Mouse (Mus musculus): ENCODE results near the gene Gm5901. TPM values are rescaled to one million over a fixed set of nuclear protein-coding genes. Genes with fewer than 3 reads are reported as not detected.

Gene Gm5901
- polyA plus RNA-seq, 1 experiment from 2014 or later = not detected

DNA sequence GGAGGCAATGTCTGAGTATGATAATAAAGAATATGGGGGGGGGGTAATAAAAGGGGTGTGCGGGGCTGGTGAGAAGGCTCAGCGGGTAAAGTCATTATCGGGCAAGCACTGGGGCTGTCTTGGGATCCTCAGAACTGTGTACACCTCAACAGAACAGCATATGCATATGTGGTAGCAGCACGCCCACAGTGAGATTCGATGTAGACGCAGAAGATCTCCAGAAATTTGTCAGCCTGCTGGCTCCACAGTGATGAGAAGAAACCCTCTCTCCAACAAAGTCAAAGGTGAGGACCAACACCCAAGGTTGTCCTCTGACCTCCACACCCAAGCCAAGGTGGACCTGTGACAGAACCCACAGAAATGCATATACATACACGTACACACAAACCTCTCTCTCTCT lies 41.7 kb downstream of the Gm5901 start:
- H3K4me2 ChIP-seq = no peak overlapping the region
- no peak for DNase-seq (ENCODE audit: low spot score, missing footprints)
- no peak for ATAC-seq (ENCODE audit: low FRiP score)
- H3K4me3 ChIP-seq (ENCODE audit: low read depth, low read length) = no peak overlapping the region
- WGBS = 92% methylated on average over 7 of the region's 7 CpGs
- H3K27ac ChIP-seq (ENCODE audit: low read depth, low read length) = no peak overlapping the region
- H3K4me1 ChIP-seq (ENCODE audit: control insufficient read depth, insufficient read depth, low read length) = no peaks in the 10 kb centered on the region
- H3K27me3 ChIP-seq (ENCODE audit: control insufficient read depth, insufficient read depth, low read length) = no peaks in the 10 kb centered on the region
- H3K36me3 ChIP-seq (ENCODE audit: control insufficient read depth, insufficient read depth, low read length) = no peaks in the 10 kb centered on the region
- no peaks in the 10 kb centered on the region for H3K9me3 ChIP-seq (ENCODE audit: control insufficient read depth, low read length)
- H3K9ac ChIP-seq (ENCODE audit: low read length) = no peak overlapping the region

DNA sequence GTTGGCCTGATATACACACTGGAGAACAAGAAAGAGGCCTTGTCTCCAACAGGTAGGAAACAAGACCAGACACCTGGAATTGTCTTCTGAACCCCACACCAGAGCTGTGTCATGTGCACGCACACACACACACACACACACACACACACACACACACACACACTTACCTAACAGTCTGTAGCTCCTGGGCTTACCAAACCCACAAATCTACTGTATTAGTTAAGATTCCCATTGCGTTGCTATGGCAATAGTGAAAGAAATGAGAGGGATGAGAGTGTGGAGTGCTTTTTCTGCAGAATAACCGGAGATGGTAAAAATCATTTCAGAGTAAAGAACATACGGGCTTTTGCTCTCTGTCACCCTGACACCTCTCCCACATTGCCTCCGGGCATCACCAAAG lies 43.3 kb downstream of the Gm5901 start:
- no peak overlapping the region for H3K27ac ChIP-seq (ENCODE audit: low read depth, low read length)
- DNase-seq (ENCODE audit: low spot score, missing footprints) (no peak), ATAC-seq (ENCODE audit: low FRiP score) (no peak)
- no peak overlapping the region for H3K4me2 ChIP-seq
- H3K27me3 ChIP-seq (ENCODE audit: control insufficient read depth, insufficient read depth, low read length) = no peaks in the 10 kb centered on the region
- H3K4me1 ChIP-seq (ENCODE audit: control insufficient read depth, insufficient read depth, low read length) = no peaks in the 10 kb centered on the region
- no peaks in the 10 kb centered on the region for H3K9me3 ChIP-seq (ENCODE audit: control insufficient read depth, low read length)
- 82% methylated on average over 5 of the region's 5 CpGs for WGBS
- no peak overlapping the region for H3K9ac ChIP-seq (ENCODE audit: low read length)
- no peak overlapping the region for H3K4me3 ChIP-seq (ENCODE audit: low read depth, low read length)
- no peaks in the 10 kb centered on the region for H3K36me3 ChIP-seq (ENCODE audit: control insufficient read depth, insufficient read depth, low read length)

DNA sequence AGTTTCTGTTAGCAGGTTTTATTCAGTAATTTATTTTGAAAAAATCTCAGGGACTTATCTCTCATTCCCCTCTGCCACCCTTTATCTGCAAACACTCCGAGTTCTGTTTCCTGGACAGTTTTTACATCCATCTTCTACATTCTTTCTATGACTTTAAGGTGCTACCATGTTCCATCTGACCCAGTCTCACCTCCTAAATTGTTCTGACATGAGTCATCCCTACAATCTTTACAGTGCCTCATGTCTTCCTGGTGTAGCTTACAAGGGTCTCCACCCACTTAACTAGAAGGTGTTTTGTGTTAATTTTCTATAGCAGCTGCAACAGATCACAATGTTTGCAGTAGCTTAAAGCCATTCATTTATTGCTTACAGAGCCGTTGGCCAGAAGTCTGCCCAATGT lies 46.1 kb downstream of the Gm5901 start:
- Histone ChIP-seq H3K9ac (ENCODE audit: low read length) (no peak overlapping the region), H3K27ac (ENCODE audit: low read depth, low read length) (no peak overlapping the region), H3K9me3 (ENCODE audit: control insufficient read depth, low read length) (no peaks in the 10 kb centered on the region), H3K4me3 (ENCODE audit: low read depth, low read length) (no peak overlapping the region), H3K27me3 (ENCODE audit: control insufficient read depth, insufficient read depth, low read length) (peaks cover 4% of the 10 kb centered on the region), H3K4me1 (ENCODE audit: control insufficient read depth, insufficient read depth, low read length) (no peaks in the 10 kb centered on the region), H3K36me3 (ENCODE audit: control insufficient read depth, insufficient read depth, low read length) (no peaks in the 10 kb centered on the region), H3K4me2 (no peak overlapping the region)
- ATAC-seq (ENCODE audit: low FRiP score) (no peak), DNase-seq (ENCODE audit: low spot score, missing footprints) (no peak)
- 72% methylated on average over 2 of the region's 2 CpGs for WGBS

- no peak overlapping the region for H3K9ac ChIP-seq (ENCODE audit: low read length)
- H3K4me3 ChIP-seq (ENCODE audit: low read depth, low read length) = no peak overlapping the region
- peaks cover 15% of the 10 kb centered on the region for H3K27me3 ChIP-seq (ENCODE audit: control insufficient read depth, insufficient read depth, low read length)
- no peaks in the 10 kb centered on the region for H3K36me3 ChIP-seq (ENCODE audit: control insufficient read depth, insufficient read depth, low read length)
- H3K4me2 ChIP-seq = no peak overlapping the region
- DNase-seq (ENCODE audit: low spot score, missing footprints) (no peak), ATAC-seq (ENCODE audit: low FRiP score) (no peak; the same call in 1 of the 2 replicates)
- no peaks in the 10 kb centered on the region for H3K9me3 ChIP-seq (ENCODE audit: control insufficient read depth, low read length)
- no peaks in the 10 kb centered on the region for H3K4me1 ChIP-seq (ENCODE audit: control insufficient read depth, insufficient read depth, low read length)
- no peak overlapping the region for H3K27ac ChIP-seq (ENCODE audit: low read depth, low read length)
- 31% methylated on average over 5 of the region's 5 CpGs for WGBS
These were observed 49.5 kb downstream of the Gm5901 start for GRCm38 (mm10) chr7:105424368-105424767.

GRCm38 (mm10) chr7:105425424-105426043 lies 50.7 kb downstream of the Gm5901 start, which contains the start of gene Cckbr:
Cckbr (plus strand) TSS chr7:105425731.
- WGBS = under 1% methylated on average over 31 of the region's 31 CpGs
- H3K36me3 ChIP-seq (ENCODE audit: control insufficient read depth, insufficient read depth, low read length) = no peaks in the 10 kb centered on the region
- no peak within 1 kb of the TSS for H3K27ac ChIP-seq (ENCODE audit: low read depth, low read length)
- no peaks in the 10 kb centered on the region for H3K4me1 ChIP-seq (ENCODE audit: control insufficient read depth, insufficient read depth, low read length)
- H3K27me3 ChIP-seq (ENCODE audit: control insufficient read depth, insufficient read depth, low read length) = peaks cover 15% of the 10 kb centered on the region
- peak within 1 kb of the TSS; percentile 37 for H3K9ac ChIP-seq (ENCODE audit: low read length)
- peak; percentile 91 for DNase-seq (ENCODE audit: low spot score, missing footprints)
- H3K9me3 ChIP-seq (ENCODE audit: control insufficient read depth, low read length) = no peaks in the 10 kb centered on the region
- H3K4me3 ChIP-seq (ENCODE audit: low read depth, low read length) = peak within 1 kb of the TSS; percentile 41
- ATAC-seq (ENCODE audit: low FRiP score) = peak; percentile 81
- H3K4me2 ChIP-seq = peak within 1 kb of the TSS; percentile 83

DNA sequence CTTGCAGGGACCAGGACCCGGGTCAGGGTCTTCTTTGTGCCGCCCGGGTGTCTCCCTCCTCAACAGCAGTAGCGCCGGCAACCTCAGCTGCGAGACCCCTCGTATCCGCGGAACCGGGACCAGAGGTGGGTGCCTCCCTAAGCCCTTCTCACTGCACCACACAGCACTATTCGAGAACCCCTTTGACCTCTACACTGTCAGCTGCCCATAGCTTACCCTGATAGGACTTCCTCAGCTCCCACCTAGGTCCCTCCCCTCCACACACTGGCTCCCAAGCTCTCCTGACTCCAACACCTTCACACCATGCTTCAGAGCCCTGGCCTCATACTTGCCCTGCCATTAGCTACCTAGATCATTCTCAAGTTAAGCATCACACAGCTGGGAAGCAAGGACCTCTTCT lies 51.2 kb downstream of the Gm5901 start:
- Histone ChIP-seq H3K9ac (ENCODE audit: low read length) (peak overlapping the region; percentile 37), H3K4me3 (ENCODE audit: low read depth, low read length) (peak overlapping the region; percentile 41), H3K4me1 (ENCODE audit: control insufficient read depth, insufficient read depth, low read length) (no peaks in the 10 kb centered on the region), H3K27me3 (ENCODE audit: control insufficient read depth, insufficient read depth, low read length) (peaks cover 15% of the 10 kb centered on the region), H3K36me3 (ENCODE audit: control insufficient read depth, insufficient read depth, low read length) (no peaks in the 10 kb centered on the region), H3K27ac (ENCODE audit: low read depth, low read length) (no peak overlapping the region), H3K4me2 (peak overlapping the region; percentile 83), H3K9me3 (ENCODE audit: control insufficient read depth, low read length) (no peaks in the 10 kb centered on the region)
- under 1% methylated on average over 11 of the region's 11 CpGs for WGBS
- DNase-seq (ENCODE audit: low spot score, missing footprints) (peak; percentile 89), ATAC-seq (ENCODE audit: low FRiP score) (peak; percentile 68)

Other genes with a start within 250 kb of the Gm5901 start
- not detected in 2 replicates for gene Olfr683, start 228.0 kb upstream of the Gm5901 start, polyA plus RNA-seq (2014; fragmentation: Nextera tagmentation; extraction: Ambion mirVana)
- gene Olfr684, start 211.4 kb upstream of the Gm5901 start, polyA plus RNA-seq (2014; fragmentation: Nextera tagmentation; extraction: Ambion mirVana) = not detected in 2 replicates
- gene Olfr685, start 189.0 kb upstream of the Gm5901 start, polyA plus RNA-seq (2014; fragmentation: Nextera tagmentation; extraction: Ambion mirVana) = not detected in 2 replicates
- not detected in 2 replicates for gene Olfr686, start 167.6 kb upstream of the Gm5901 start, polyA plus RNA-seq (2014; fragmentation: Nextera tagmentation; extraction: Ambion mirVana)
- gene Olfr688, start 86.9 kb upstream of the Gm5901 start, polyA plus RNA-seq (2014; fragmentation: Nextera tagmentation; extraction: Ambion mirVana) = not detected in 2 replicates
- gene Olfr689, start 63.9 kb upstream of the Gm5901 start, polyA plus RNA-seq (2014; fragmentation: Nextera tagmentation; extraction: Ambion mirVana) = not detected in 2 replicates
- gene Olfr690, start 40.9 kb upstream of the Gm5901 start, polyA plus RNA-seq (2014; fragmentation: Nextera tagmentation; extraction: Ambion mirVana) = not detected in 2 replicates
- gene Olfr691, start 32.8 kb upstream of the Gm5901 start, polyA plus RNA-seq (2014; fragmentation: Nextera tagmentation; extraction: Ambion mirVana) = 0.07 TPM in 2 replicates
- not detected in 2 replicates for gene Olfr692, start 6.8 kb upstream of the Gm5901 start, polyA plus RNA-seq (2014; fragmentation: Nextera tagmentation; extraction: Ambion mirVana)
- 25.4 and 30.4 TPM in 2 replicates for gene Fam160a2, start 25.0 kb downstream of the Gm5901 start, polyA plus RNA-seq (2014; fragmentation: Nextera tagmentation; extraction: Ambion mirVana)
- not detected in 2 replicates for gene Cnga4, start 29.5 kb downstream of the Gm5901 start, polyA plus RNA-seq (2014; fragmentation: Nextera tagmentation; extraction: Ambion mirVana)
- gene Cckbr, start 50.7 kb downstream of the Gm5901 start, polyA plus RNA-seq (2014; fragmentation: Nextera tagmentation; extraction: Ambion mirVana) = 0.14 and 0.28 TPM in 2 replicates
- gene Cavin3, start 107.3 kb downstream of the Gm5901 start, polyA plus RNA-seq (2014; fragmentation: Nextera tagmentation; extraction: Ambion mirVana) = 24.2 and 24.9 TPM in 2 replicates
- gene Smpd1, start 179.3 kb downstream of the Gm5901 start, polyA plus RNA-seq (2014; fragmentation: Nextera tagmentation; extraction: Ambion mirVana) = 42.0 and 47.3 TPM in 2 replicates
- gene Apbb1, start 206.6 kb downstream of the Gm5901 start, polyA plus RNA-seq (2014; fragmentation: Nextera tagmentation; extraction: Ambion mirVana) = 100 and 103 TPM in 2 replicates
- gene Hpx, start 225.1 kb downstream of the Gm5901 start, polyA plus RNA-seq (2014; fragmentation: Nextera tagmentation; extraction: Ambion mirVana) = 0.11 and 0.29 TPM in 2 replicates